Mouse (Mus musculus): ENCODE data around the gene Prc1.

Gene Prc1

GRCm38 (mm10) chr7:80294062-80294763 lies at the start of gene Prc1:
TSS of gene Prc1 (plus strand) at chr7:80294450.
- peak; percentile 99 for DNase-seq (ENCODE audit: low read depth, low spot score)

- no peak for DNase-seq (ENCODE audit: low read depth, low spot score)
Observed at GRCm38 (mm10) chr7:80244851-80245250, 49.4 kb upstream of the Prc1 start.

GRCm38 (mm10) chr7:80246148-80246721 lies 48.0 kb upstream of the Prc1 start, which contains the start of gene Ttll13:
TSS of gene Ttll13 (plus strand) at chr7:80246376.
- peak; percentile 97 for DNase-seq (ENCODE audit: low read depth, low spot score)

DNA sequence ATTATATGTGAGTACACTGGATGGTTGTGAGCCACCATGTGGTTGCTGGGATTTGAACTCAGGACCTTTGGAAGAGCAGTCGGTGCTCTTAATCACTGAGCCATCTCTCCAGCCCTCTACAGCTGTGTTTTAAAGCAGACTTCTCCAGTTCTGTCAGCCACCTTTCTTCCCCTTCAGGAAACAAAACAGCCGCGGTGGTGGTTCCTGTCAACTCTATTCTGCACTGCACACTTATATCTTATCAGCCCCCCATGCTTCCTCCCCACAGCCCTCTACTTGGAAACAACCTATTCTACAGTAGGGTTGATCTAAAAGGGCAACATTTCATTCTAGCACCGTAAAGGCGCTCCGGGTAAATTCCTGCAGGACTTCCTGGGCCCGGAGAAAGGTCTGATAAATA lies 47.4 kb upstream of the Prc1 start:
- no peak for DNase-seq (ENCODE audit: low read depth, low spot score)

DNA sequence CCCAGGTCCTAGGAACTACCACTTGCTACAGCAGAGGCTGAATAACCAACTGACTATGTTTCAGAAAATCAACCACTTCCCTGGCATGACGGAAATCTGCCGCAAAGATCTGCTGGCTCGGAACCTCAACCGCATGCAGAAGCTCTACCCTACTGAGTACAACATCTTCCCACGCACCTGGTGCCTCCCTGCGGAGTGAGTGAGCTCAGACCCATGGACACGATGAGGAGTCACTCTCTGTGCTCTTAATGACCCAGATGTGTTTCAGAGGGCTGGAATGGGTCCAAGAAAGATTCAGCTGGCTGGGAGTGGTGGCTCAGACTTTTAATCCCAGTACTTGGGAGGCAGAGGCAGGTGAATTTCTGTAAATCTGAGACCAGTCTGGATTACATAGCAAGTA lies 41.8 kb upstream of the Prc1 start:
- no peak for DNase-seq (ENCODE audit: low read depth, low spot score)

DNA sequence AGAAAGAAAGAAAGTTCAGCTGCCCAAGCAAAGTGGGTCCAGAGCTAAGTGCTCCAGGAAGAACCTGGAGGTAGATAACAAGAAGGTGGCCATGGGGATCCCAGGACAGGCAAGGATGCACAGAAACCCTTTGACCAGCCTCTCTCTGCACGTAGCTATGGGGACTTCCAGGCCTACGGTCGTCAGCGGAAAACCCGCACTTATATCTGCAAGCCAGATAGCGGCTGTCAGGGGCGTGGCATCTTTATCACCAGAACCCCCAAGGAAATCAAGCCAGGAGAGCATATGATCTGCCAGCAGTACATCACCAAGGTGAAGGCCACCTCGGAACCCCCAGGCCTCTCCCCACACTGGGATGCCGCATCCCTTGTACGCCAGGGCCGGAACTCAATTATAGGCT lies 41.4 kb upstream of the Prc1 start:
- peak; percentile 31 for DNase-seq (ENCODE audit: low read depth, low spot score)

DNA sequence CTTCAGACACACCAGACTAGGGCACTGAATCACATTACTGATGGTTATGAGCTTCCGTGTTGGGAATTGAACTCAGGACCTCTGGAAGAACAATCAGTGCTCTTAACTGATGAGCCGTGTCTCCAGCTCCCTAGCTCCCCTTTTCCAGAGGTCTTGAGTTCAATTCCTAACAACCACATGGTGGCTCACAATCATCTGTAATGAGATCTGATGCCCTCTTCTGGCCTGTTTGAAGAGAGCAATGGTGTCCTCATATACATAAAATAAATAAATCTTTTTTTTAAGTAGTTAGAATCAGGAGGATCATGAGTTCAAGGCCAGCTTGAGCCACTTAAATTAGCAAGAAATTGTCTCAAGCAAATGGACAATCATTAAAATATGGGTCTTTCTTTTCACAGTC lies 38.3 kb upstream of the Prc1 start:
- DNase-seq (ENCODE audit: low read depth, low spot score): peak; percentile 41

- DNase-seq (ENCODE audit: low read depth, low spot score): no peak
Observed at GRCm38 (mm10) chr7:80257706-80258105, 36.5 kb upstream of the Prc1 start.

DNA sequence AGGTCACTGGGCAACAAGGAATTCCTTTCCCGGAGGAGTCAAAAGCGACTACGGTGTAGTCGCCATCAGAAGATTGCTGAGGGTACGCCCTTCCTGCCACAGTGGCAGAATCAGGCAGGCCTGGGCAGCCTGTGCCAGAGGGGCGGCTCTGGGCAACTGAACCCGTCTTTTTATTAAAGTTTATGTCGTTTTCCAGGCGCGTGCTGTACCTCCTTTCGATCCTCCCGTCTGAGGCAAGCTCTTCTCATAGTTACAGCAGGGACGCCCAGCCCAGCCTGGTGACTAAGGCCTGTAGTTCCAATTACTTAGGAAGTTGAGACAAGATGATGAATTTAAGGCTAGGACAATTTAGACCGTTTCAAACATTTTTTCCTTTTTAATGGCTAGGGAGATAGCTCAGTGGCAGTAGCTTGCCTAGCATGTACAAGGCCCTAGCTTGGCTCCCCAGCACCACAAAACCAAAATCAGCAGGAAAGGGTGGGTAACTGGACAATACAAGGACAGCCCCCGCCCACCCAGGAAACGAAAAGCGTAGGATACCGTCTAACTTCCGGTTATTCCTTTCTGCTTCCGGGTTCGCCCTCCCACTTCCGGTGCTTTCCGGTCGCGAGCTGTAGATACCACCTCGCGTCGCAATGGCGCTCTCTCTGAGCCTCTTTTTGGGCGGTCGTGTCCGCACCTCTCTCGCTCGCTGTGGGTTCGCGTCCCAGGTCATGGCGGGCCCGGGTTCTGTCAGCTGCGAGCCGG lies 33.5 kb upstream of the Prc1 start, which contains the start of gene Ngrn:
Gene Ngrn (plus strand): TSS at position 591 of the 747 bp plus-strand sequence.
- DNase-seq (ENCODE audit: low read depth, low spot score): peak; percentile 90

DNA sequence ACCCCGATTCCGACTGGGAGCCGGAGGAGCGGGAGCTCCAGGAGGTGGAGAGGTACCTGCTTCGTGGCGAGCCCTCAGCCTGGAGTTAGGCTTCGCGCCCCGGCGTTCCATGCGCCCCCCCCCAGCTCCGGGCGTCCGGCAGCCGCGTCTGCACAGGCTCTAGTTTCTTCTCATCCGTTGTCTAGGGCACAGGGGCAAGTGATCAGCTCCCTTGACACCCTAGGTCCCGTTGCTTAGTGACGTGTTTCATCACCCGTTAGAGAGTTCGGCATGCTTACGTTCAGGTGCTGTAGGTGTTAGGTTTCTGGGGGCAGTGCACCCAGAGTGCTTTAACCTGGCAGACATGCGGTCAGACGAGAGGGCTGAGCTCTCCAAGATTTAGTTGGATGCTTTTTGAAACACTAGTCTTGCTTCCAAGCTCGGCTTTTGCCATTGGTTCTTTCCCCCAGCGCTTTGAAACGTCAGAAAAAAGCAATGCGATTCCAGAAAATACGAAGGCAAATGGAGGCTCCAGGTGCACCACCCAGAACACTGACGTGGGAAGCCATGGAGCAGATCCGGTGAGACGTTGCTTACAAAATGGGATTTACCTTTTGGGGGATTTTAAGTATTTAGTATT lies 32.8 kb upstream of the Prc1 start:
- DNase-seq (ENCODE audit: low read depth, low spot score): no peak

DNA sequence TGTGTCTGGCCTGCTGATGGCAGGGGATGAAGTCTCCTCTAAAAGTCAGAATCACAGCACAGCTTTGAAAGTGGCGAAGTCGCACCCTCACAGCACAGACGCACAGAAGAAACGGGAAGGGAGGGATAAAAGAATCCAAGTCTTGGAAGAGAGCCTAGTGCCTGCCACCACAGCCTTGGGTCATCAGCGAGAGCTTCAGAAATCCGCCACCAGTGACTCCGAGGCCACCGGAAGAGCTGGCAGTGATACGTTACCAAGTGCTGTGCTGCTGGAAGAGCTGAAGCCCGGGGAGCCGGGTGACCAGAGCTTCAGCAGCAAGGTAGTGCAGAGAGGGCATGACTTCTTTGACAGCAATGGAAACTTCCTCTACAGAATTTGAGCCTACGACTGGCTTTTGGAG lies 29.6 kb upstream of the Prc1 start:
- no peak for DNase-seq (ENCODE audit: low read depth, low spot score)

DNA sequence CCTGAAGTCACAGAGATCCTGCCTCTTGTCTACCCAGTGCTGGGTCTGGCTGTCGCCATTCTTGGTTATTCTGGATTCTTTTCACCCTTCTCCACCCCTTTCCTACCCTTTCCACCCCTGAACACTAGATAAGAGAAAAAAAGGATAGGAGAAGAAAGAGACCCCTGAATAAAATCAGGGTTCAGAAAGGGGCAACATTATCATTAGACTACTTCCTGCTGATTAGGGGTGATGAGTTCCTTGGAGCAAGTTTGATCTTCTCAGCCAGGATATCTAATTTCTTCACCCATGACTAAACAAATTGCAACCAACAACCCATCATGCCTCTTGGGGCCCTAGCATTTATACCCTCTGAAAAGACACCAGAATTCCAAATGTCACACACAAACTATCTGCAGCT lies 26.5 kb upstream of the Prc1 start:
- no peak for DNase-seq (ENCODE audit: low read depth, low spot score)

- peak; percentile 95 for DNase-seq (ENCODE audit: low read depth, low spot score)
Observed at GRCm38 (mm10) chr7:80268897-80269750, 25.1 kb upstream of the Prc1 start, which contains the start of gene Vps33b. TSS of gene Vps33b (plus strand) at chr7:80269649.

GRCm38 (mm10) chr7:80269751-80270255 lies 24.4 kb upstream of the Prc1 start:
- no peak for DNase-seq (ENCODE audit: low read depth, low spot score)

GRCm38 (mm10) chr7:80273456-80273855 lies 20.8 kb upstream of the Prc1 start:
- no peak for DNase-seq (ENCODE audit: low read depth, low spot score)

DNA sequence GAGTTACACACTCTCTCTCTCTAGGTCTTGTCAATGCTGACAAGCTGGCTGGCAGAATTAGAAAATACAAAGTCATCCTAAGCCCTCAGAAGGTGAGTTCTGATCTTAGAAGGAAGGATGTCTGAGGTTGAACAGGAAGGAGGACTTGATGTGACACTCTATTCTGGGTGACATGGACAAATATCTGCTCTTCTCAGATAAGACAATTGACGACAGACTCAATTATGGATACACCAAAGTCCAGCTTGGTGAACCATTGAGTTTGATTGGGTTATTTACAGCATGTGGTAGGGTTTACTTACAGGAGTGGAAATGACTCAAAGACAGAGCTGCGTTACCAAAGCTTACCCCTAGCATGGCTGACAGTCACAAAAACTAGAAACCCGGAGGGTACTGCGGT lies 17.9 kb upstream of the Prc1 start:
- DNase-seq (ENCODE audit: low read depth, low spot score): no peak

- DNase-seq (ENCODE audit: low read depth, low spot score): no peak
Observed at GRCm38 (mm10) chr7:80280032-80280431, 14.2 kb upstream of the Prc1 start.

GRCm38 (mm10) chr7:80280998-80281397 lies 13.3 kb upstream of the Prc1 start:
- DNase-seq (ENCODE audit: low read depth, low spot score): peak; percentile 21

GRCm38 (mm10) chr7:80281646-80282045 lies 12.6 kb upstream of the Prc1 start:
- DNase-seq (ENCODE audit: low read depth, low spot score): no peak

- DNase-seq (ENCODE audit: low read depth, low spot score): no peak
Observed at GRCm38 (mm10) chr7:80283226-80283918, 10.9 kb upstream of the Prc1 start.

Measured in CD4-positive, CD25-positive, alpha-beta regulatory T cell, adult 2 months (primary cell).